Mouse (Mus musculus) splenic B cell, adult 2 months (primary cell): ENCODE measurements around the gene Lrrc58.

Experiments used
- DNase-seq: peaks from one replicate; pipeline ENCODE4 v3.0.0-alpha.2; 2011; ENCODE audit warnings: low read depth, low spot score
- H3K27me3 ChIP-seq: 2 replicates; pipeline ENCODE4 v1.6.1; 2012; ENCODE audit warnings: mild to moderate bottlenecking, low read length, moderate library complexity, mixed read lengths; ENCODE audit not compliant: control insufficient read depth, poor library complexity, insufficient read depth, severe bottlenecking
- H3K36me3 ChIP-seq: 2 replicates; pipeline ENCODE4 v1.6.1; 2012; ENCODE audit warnings: mild to moderate bottlenecking, low read length, moderate library complexity, mixed read lengths; ENCODE audit not compliant: control insufficient read depth, poor library complexity, insufficient read depth, severe bottlenecking

Lrrc58 gene

GRCm38 (mm10) chr16:37881168-37881567 is 13.0 kb downstream of the Lrrc58 start:
- H3K27me3 ChIP-seq, result no peaks in the 10 kb centered on the region
- DNase-seq, result no peak

DNA sequence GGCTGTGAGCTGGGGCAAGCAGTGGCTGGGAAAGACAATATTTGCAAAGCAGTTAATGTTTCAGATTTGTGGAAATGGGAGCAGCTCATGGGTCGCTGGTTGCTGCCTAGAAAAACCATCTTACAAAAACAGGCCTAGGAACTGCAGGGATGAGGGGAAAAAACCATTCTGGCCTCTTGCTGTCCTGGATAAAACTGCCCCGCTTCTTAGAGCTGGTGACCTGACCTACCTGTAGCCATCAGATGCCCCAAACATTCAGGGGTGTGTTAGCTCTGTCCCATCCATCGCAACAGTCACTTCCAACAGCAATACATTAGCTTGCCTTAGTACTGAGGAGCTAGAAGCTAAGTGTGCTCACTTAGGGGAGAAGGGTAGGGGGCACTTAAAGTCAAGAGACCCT is 20.8 kb downstream of the Lrrc58 start:
- no peaks in the 10 kb centered on the region for H3K27me3 ChIP-seq
- H3K36me3 ChIP-seq, result no peaks in the 10 kb centered on the region
- no peak for DNase-seq

More at GRCm38 (mm10) chr16:37881168-37881567, 13.0 kb downstream of the Lrrc58 start:
- H3K36me3 ChIP-seq, result peaks cover 9% of the 10 kb centered on the region

GRCm38 (mm10) chr16:37892667-37893066 is 24.5 kb downstream of the Lrrc58 start:
- H3K27me3 ChIP-seq, result no peaks in the 10 kb centered on the region
- no peak for DNase-seq
- H3K36me3 ChIP-seq, result no peaks in the 10 kb centered on the region

DNA sequence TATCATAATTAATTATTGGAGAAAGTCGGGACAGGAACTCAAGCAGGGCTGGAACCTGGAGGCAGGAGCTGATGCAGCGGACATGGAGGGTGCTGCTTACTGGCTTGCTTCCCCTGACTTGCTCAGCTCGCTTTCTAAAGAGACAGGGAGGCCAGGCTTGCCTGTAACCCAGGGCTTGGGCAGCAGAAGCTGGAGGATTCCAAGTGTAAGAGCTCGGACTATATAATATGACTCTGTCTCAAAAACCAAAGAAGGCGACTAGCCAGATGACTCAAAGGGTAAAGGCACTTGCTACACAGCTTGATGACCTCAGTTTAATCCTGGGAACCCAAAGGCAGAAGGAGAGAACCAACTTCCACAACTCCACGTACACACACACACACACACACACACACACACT is 25.2 kb downstream of the Lrrc58 start:
- DNase-seq, result no peak
- Histone ChIP-seq H3K27me3 (no peaks in the 10 kb centered on the region), H3K36me3 (no peaks in the 10 kb centered on the region)

- H3K27me3 ChIP-seq, result no peaks in the 10 kb centered on the region
- H3K36me3 ChIP-seq, result no peaks in the 10 kb centered on the region
- no peak for DNase-seq
Measured at GRCm38 (mm10) chr16:37893942-37894341, 25.8 kb downstream of the Lrrc58 start.

- Histone ChIP-seq H3K36me3 (no peaks in the 10 kb centered on the region), H3K27me3 (no peaks in the 10 kb centered on the region)
- no peak for DNase-seq
Measured at GRCm38 (mm10) chr16:37898790-37899189, 30.6 kb downstream of the Lrrc58 start.

DNA sequence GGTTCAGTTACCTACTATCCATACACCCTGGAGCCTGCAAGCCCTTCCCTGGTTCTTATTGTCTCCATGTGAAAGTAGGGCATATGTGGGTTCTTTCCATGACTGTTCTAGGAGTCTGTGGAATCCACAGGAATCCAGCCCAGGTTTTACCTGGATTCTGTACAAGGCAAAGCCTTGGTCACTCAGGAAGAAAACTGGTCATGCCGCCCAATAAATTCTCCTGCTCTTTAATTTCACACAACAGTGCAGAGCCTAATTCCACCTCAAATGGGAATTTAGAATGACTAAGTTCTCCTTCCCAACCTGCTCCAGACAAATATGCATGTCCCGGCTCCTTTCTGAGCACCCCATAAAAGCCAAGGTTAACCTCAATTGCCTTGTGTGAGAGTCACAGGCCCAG is 31.2 kb downstream of the Lrrc58 start:
- DNase-seq, result no peak
- no peaks in the 10 kb centered on the region for H3K27me3 ChIP-seq
- H3K36me3 ChIP-seq, result no peaks in the 10 kb centered on the region

- DNase-seq, result no peak
- H3K36me3 ChIP-seq, result no peaks in the 10 kb centered on the region
Measured at GRCm38 (mm10) chr16:37901318-37901717, 33.1 kb downstream of the Lrrc58 start.

DNA sequence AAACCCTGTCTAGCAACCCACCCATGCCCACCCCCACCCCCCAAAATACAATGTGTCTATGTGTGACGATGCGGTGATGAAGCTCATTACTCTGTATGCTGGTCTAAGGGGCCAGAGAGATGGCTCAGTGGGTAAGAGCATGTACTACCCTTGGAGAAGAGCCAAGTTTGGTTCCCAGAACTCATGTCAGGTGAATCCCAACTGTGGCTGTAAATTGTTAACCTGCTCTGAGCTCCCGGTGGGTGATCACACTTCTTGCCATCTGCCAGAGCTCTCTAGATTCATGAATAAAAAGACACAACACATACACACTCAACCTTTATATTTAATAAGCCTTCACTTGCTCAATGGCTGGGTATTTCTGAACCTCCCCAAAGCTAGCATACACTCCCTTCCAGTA is 38.3 kb downstream of the Lrrc58 start:
- no peaks in the 10 kb centered on the region for H3K36me3 ChIP-seq
- no peaks in the 10 kb centered on the region; the same call in 1 of the 2 replicates for H3K27me3 ChIP-seq
- no peak for DNase-seq

More at GRCm38 (mm10) chr16:37901318-37901717, 33.1 kb downstream of the Lrrc58 start:
- no peaks in the 10 kb centered on the region for H3K27me3 ChIP-seq

DNA sequence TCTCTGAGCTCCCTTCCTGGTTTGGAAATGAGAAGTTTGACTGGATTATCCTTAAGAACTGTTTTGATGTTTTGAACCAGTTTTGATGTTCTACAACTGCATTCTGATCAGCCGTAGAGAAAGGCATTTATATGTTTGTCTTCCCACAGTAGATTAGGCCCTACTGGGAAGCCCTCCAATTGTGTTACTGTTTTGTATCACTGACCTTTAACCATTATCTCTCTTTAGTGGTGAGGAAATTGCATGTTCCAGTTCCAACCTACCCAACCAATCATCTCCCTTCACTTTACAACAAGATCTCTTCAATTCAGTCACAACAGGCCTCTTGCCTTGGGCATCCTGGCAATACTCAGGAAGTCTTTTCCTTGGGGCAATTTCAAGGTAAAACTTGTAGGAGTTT is 42.9 kb downstream of the Lrrc58 start:
- Histone ChIP-seq H3K27me3 (no peaks in the 10 kb centered on the region; the same call in 1 of the 2 replicates), H3K36me3 (no peaks in the 10 kb centered on the region)
- DNase-seq, result no peak

- peak; percentile 10 for DNase-seq
- no peaks in the 10 kb centered on the region for H3K36me3 ChIP-seq
- H3K27me3 ChIP-seq, result no peaks in the 10 kb centered on the region; the same call in 1 of the 2 replicates
Measured at GRCm38 (mm10) chr16:37916138-37916817, 48.1 kb downstream of the Lrrc58 start, which contains the start of gene Gpr156. TSS of gene Gpr156 (plus strand) at chr16:37916496.

GRCm38 (mm10) chr16:37916818-37917201 is 48.6 kb downstream of the Lrrc58 start:
- DNase-seq, result peak; percentile 43
- Histone ChIP-seq H3K27me3 (no peaks in the 10 kb centered on the region; the same call in 1 of the 2 replicates), H3K36me3 (no peaks in the 10 kb centered on the region)

GRCm38 (mm10) chr16:37919000-37919399 is 50.8 kb downstream of the Lrrc58 start:
- H3K27me3 ChIP-seq, result no peaks in the 10 kb centered on the region; the same call in 1 of the 2 replicates
- no peak for DNase-seq
- H3K36me3 ChIP-seq, result no peaks in the 10 kb centered on the region

DNA sequence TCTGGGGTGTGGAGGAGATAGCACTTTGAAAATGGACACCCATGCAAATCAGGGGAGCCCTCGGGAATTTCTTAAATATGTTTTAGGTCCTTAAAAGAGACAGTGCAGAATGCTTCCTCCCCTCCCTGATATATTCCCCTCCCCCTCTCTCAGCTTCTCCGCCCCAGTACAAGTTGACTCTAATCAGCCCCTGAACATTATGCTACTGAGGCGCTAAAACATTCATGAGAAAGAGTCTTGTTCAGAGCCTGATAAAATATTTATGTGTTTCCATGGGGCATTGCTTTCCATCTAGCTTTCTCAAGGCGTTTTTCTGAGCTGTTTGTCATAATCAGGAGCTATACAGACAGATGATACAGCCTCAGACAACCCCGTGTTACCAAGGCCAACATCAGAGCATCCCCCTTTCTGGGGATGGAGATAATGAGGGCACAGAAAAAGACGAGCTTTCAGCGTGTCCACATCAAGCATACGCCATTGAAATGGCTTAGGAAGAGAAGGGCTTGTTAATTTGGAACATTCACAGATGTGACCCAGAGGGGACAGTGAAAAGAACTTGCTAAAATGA is 52.7 kb downstream of the Lrrc58 start:
- DNase-seq, result no peak
- Histone ChIP-seq H3K36me3 (no peaks in the 10 kb centered on the region), H3K27me3 (no peaks in the 10 kb centered on the region; the same call in 1 of the 2 replicates)

DNA sequence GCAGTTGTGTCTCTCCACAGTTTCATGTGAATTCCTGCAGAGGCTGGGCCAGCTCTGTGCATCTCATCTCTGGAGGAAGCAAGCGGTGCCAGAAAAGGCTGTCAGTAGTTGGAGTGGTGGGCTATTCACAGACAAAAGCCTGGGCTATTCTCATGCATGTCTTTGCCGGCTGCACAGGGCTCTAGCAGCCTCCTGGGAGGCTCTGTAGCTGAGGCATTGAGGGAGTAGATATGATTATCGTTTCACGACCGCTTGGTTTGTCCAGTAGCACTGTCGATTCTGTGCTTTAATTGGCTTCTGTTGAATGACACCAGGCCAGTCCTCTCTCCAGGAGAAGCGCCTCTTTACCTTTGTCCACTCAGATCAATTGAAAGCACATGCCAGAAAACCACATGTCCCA is 57.9 kb downstream of the Lrrc58 start:
- H3K36me3 ChIP-seq, result no peaks in the 10 kb centered on the region
- no peak for DNase-seq
- H3K27me3 ChIP-seq, result no peaks in the 10 kb centered on the region
